Mouse (Mus musculus) heart, postnatal 0 days (tissue): ENCODE results near the gene Anapc16.

Experiments
- CTCF ChIP-seq: IDR thresholded peaks from 2 replicates; pipeline ENCODE4 v1.5.1; 2016; ENCODE audit warnings: antibody characterized with exemption, control low read depth, low read depth
- EP300 ChIP-seq: IDR thresholded peaks from 2 replicates; pipeline ENCODE4 v1.6.1; 2016; ENCODE audit warnings: antibody characterized with exemption, low read depth

- TF ChIP-seq CTCF = no peak
- no peak for TF ChIP-seq EP300
Observed at GRCm38 (mm10) chr10:60029387-60029786, 26.5 kb upstream of the Anapc16 start.
